Mouse (Mus musculus) lung, adult 2 months (tissue): Measurements from ENCODE around the gene Arhgap10.

Experiments
- CTCF ChIP-seq: fragments of 200-500 bp; IDR thresholded peaks from 2 replicates; pipeline ENCODE4 v1.5.1; 2011; ENCODE audit warnings: mild to moderate bottlenecking, low read length, control low read depth; ENCODE audit not compliant: insufficient read depth
- POLR2A ChIP-seq: fragments of 200-500 bp; IDR thresholded peaks from 2 replicates; pipeline ENCODE4 v1.6.1; 2011; ENCODE audit warnings: low read depth, mild to moderate bottlenecking, control low read depth, low read length, borderline replicate concordance; ENCODE audit errors: extremely low read depth

DNA sequence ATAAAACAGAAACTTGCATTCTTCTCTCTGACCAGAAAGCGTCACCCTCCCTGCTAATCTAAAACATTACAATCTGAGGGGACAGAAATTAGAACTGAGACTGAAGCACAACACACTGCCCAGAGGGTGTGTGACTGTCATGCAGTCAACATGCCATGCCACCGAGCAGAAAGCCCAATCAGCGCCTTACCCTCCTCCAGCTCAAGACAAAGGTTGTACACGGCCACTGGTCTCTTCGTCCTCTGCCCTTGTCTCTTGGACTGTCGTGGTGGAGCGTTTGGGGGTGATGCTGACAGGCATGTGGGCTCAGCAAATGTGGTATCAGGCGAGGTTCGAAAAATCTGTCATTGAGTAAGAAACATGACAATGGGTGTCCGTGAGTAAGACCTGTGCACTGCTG lies 207.2 kb downstream of the Arhgap10 start:
- TF ChIP-seq CTCF, result no peak
- TF ChIP-seq POLR2A, result no peak
